Mouse (Mus musculus) testis, adult 2 months (tissue): Measurements from ENCODE around the gene Pld6.

Experiments used
- CTCF ChIP-seq: fragments of 200-500 bp; IDR thresholded peaks from 2 replicates; pipeline ENCODE4 v1.5.1; 2012; ENCODE audit warnings: low read depth, mild to moderate bottlenecking, inconsistent platforms, low read length, moderate library complexity; ENCODE audit not compliant: control insufficient read depth, insufficient read depth, insufficient replicate concordance
- POLR2A ChIP-seq: fragments of 200-500 bp; IDR thresholded peaks from 2 replicates; pipeline ENCODE4 v1.6.1; 2012; ENCODE audit warnings: low read depth, mild to moderate bottlenecking, inconsistent platforms, low read length, moderate library complexity; ENCODE audit not compliant: control insufficient read depth

DNA sequence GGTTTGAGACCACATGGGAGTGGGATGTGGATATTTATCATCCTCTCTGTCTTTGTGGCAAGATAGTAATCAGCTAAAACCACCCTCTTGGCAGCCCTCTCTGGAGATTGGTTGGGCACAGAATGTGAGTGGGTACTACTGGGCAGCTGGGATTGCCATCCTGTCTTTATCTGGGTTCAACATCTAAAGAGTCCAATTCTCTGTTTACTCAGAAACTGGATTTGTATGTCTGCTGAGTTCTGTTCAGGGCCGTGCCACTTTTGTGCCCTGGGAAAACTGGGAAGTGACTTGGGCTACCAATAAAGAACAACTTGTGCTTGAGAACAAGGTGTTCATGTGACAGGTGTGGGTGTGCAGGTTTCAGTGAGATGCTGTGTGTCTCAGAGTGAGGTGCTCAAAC is 53.1 kb downstream of the Pld6 start:
- TF ChIP-seq POLR2A (no peak), CTCF (no peak)
